Mouse (Mus musculus) embryonic facial prominence, embryonic 10.5 days (tissue): Measurements from ENCODE around the gene Zfp467. TPM values are rescaled to one million over a fixed set of nuclear protein-coding genes. Genes with fewer than 3 reads are reported as not detected.
A peak's percentile ranks its signal among the peaks of the same experiment; 100 is the strongest.

Experiments
- DNase-seq: peaks from one replicate; pipeline ENCODE4 v3.0.0-alpha.2; 2017; ENCODE audit warnings: low spot score
- H3K27ac ChIP-seq: fragments of 300-500 bp; sonication (generic); replicated peaks from 2 replicates; pipeline ENCODE4 v1.5.1; 2016; ENCODE audit warnings: mild to moderate bottlenecking
- H3K27me3 ChIP-seq: fragments of 300-500 bp; sonication (generic); replicated peaks from 2 replicates; pipeline ENCODE4 v1.6.1; 2016; ENCODE audit warnings: low read depth, mild to moderate bottlenecking; ENCODE audit not compliant: poor library complexity, severe bottlenecking
- H3K36me3 ChIP-seq: fragments of 300-500 bp; sonication (generic); replicated peaks from 2 replicates; pipeline ENCODE4 v1.6.1; 2016; ENCODE audit warnings: mild to moderate bottlenecking, moderate library complexity
- H3K4me1 ChIP-seq: fragments of 300-500 bp; sonication (generic); 2 replicates; pipeline ENCODE4 v1.6.1; 2016
- H3K4me3 ChIP-seq: fragments of 300-500 bp; sonication (generic); 2 replicates; pipeline ENCODE4 v1.5.1; 2016; ENCODE audit warnings: mild to moderate bottlenecking, moderate library complexity
- H3K9me3 ChIP-seq: fragments of 300-500 bp; sonication (generic); 2 replicates; pipeline ENCODE4 v1.6.1; 2016; ENCODE audit warnings: mild to moderate bottlenecking
- WGBS: fragments of 180-500 bp; shearing (Covaris S2); methylation state at CpG from one replicate; pipeline ENCODE4 v1.1.7; 2016; 5-methylcytosine and 5-hydroxymethylcytosine counted together
- polyA plus RNA-seq: library from polyadenylated mRNA; unstranded; fragments of >200 nt; fragmentation: Nextera tagmentation; extraction: Ambion mirVana; gene quantifications from 2 replicates; pipeline ENCODE4 v1.2.1, GENCODE M21; 2016

Gene Zfp467
- polyA plus RNA-seq, 1 experiment from 2014 or later: 16.8 TPM

DNA sequence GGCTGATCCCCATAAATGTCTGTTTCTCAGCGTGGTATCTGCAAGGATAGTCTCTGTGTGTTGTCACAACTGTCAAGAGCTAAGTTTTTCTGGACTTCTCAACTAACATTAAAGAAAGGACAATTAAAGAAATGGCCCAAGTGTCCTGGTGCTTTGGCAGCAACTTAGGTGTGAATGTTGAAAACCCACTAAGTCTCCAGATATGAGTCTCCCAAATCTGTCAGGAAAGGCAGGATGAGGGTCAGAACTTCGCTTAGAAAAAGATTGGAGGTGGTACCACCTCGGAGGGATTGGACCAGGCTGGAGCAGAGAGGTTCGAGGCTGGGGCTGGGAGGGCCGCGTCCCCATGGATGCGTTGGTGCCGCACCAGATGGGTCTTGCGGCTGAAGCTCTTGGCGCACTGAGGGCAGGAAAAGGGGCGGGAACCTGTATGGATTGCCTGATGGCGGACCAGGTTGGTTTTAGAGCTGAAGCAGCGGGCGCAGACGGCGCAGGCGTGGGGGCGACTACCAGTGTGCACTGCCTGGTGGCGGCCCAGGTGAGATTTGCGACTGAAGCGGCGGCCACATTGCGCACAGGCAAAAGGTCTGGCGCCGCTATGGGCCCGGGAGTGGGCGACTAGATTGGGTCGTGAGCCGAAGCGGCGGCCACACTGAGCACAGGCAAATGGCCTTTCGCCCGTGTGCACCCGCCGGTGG is 7.8 kb downstream of the Zfp467 start:
- 22% methylated on average over 35 of the region's 35 CpGs for WGBS
- Histone ChIP-seq H3K36me3 (peaks cover 58% of the 10 kb centered on the region), H3K27me3 (peaks cover 56% of the 10 kb centered on the region), H3K9me3 (no peaks in the 10 kb centered on the region; the same call in 1 of the 2 replicates), H3K4me1 (peaks cover 58% of the 10 kb centered on the region), H3K27ac (peak overlapping the region; percentile 46; the same call in 1 of the 2 replicates), H3K4me3 (peak overlapping the region; percentile 46)
- DNase-seq: peak; percentile 43

- Histone ChIP-seq H3K4me3 (no peak overlapping the region), H3K27me3 (peaks cover 52% of the 10 kb centered on the region), H3K27ac (no peak overlapping the region), H3K9me3 (no peaks in the 10 kb centered on the region), H3K36me3 (peaks cover 40% of the 10 kb centered on the region), H3K4me1 (peaks cover 52% of the 10 kb centered on the region)
- no peak for DNase-seq
- WGBS: 86% methylated on average over 5 of the region's 5 CpGs
Measured at GRCm38 (mm10) chr6:48435706-48436349, 9.8 kb downstream of the Zfp467 start.

- H3K4me3 ChIP-seq: no peak overlapping the region
- peaks cover 45% of the 10 kb centered on the region for H3K4me1 ChIP-seq
- H3K36me3 ChIP-seq: peaks cover 36% of the 10 kb centered on the region
- DNase-seq: no peak
- 61% methylated on average over 5 of the region's 5 CpGs for WGBS
- no peak overlapping the region for H3K27ac ChIP-seq
- H3K9me3 ChIP-seq: no peaks in the 10 kb centered on the region
- peaks cover 46% of the 10 kb centered on the region for H3K27me3 ChIP-seq
Measured at GRCm38 (mm10) chr6:48435111-48435510, 10.5 kb downstream of the Zfp467 start.

DNA sequence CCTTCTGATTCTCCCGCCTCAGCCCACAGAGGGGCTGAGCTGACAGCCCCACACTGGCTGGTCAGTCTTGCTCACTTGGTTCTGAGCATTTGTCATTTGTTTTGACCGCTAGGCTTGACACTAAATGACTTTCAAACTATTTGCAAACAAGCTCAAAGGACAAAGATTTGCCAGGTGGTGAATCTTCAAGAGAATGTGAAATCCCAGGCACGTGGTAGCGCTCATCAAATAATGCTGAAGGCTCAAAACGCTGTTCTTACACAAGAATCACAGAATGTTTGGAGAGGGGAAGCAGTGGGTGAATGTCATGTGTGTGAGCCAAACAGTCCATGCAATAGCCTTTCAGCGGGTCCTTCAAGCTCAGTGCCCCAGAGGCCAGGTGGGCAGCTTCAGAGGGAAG is 11.0 kb downstream of the Zfp467 start:
- Histone ChIP-seq H3K4me3 (no peak overlapping the region), H3K27me3 (peaks cover 42% of the 10 kb centered on the region), H3K4me1 (peaks cover 41% of the 10 kb centered on the region), H3K9me3 (no peaks in the 10 kb centered on the region), H3K36me3 (peaks cover 32% of the 10 kb centered on the region), H3K27ac (no peak overlapping the region)
- WGBS: 67% methylated on average over 6 of the region's 6 CpGs
- DNase-seq: no peak

GRCm38 (mm10) chr6:48432893-48433816 is 12.5 kb downstream of the Zfp467 start:
- H3K9me3 ChIP-seq: no peaks in the 10 kb centered on the region
- H3K27me3 ChIP-seq: peaks cover 27% of the 10 kb centered on the region
- H3K4me1 ChIP-seq: peaks cover 26% of the 10 kb centered on the region
- peaks cover 17% of the 10 kb centered on the region for H3K36me3 ChIP-seq
- DNase-seq: peak; percentile 30
- H3K27ac ChIP-seq: no peak overlapping the region
- H3K4me3 ChIP-seq: no peak overlapping the region
- WGBS: 66% methylated on average over 12 of the region's 12 CpGs

DNA sequence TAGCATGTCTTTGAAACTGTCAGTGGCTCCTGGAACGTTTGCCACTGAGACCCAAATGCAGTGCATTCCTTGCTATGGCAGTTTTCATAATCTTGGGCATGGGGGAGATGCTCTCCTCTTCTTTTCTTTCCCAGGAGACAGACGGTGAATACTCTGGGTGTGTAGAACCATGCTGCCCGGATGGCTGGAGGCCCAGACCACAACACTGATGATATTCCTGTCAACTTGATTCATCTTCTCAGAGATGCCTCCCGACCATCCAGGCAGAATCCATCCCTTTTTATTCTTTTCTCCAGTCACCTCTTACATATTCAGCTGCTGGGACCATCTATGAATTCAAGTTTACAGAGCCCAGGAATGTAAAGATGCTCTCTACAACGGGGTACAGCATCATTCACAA is 14.9 kb downstream of the Zfp467 start:
- 80% methylated on average over 5 of the region's 5 CpGs for WGBS
- no peaks in the 10 kb centered on the region for H3K36me3 ChIP-seq
- H3K27ac ChIP-seq: no peak overlapping the region
- H3K4me1 ChIP-seq: peaks cover 21% of the 10 kb centered on the region
- no peak overlapping the region for H3K4me3 ChIP-seq
- H3K9me3 ChIP-seq: no peaks in the 10 kb centered on the region
- H3K27me3 ChIP-seq: peaks cover 3% of the 10 kb centered on the region
- DNase-seq: no peak

GRCm38 (mm10) chr6:48428769-48429557 is 16.7 kb downstream of the Zfp467 start:
- Histone ChIP-seq H3K4me1 (peaks cover 14% of the 10 kb centered on the region), H3K9me3 (no peaks in the 10 kb centered on the region), H3K27me3 (no peaks in the 10 kb centered on the region), H3K27ac (no peak overlapping the region; the same call in 1 of the 2 replicates), H3K36me3 (no peaks in the 10 kb centered on the region), H3K4me3 (no peak overlapping the region)
- WGBS: 71% methylated on average over 4 of the region's 4 CpGs
- DNase-seq: no peak

- peaks cover 9% of the 10 kb centered on the region for H3K4me1 ChIP-seq
- no peak overlapping the region for H3K27ac ChIP-seq
- no peaks in the 10 kb centered on the region for H3K27me3 ChIP-seq
- DNase-seq: no peak
- 79% methylated on average over 5 of the region's 5 CpGs for WGBS
- no peaks in the 10 kb centered on the region for H3K9me3 ChIP-seq
- no peak overlapping the region for H3K4me3 ChIP-seq
- no peaks in the 10 kb centered on the region for H3K36me3 ChIP-seq
Measured at GRCm38 (mm10) chr6:48426956-48427355, 18.7 kb downstream of the Zfp467 start.

- DNase-seq: no peak
- 66% methylated on average over 5 of the region's 5 CpGs for WGBS
- no peaks in the 10 kb centered on the region for H3K9me3 ChIP-seq
Measured at GRCm38 (mm10) chr6:48424074-48424473, 21.6 kb downstream of the Zfp467 start.

GRCm38 (mm10) chr6:48423336-48423735 is 22.3 kb downstream of the Zfp467 start:
- Histone ChIP-seq H3K27me3 (no peaks in the 10 kb centered on the region), H3K27ac (no peak overlapping the region), H3K4me1 (peaks cover 20% of the 10 kb centered on the region), H3K9me3 (no peaks in the 10 kb centered on the region), H3K4me3 (no peak overlapping the region), H3K36me3 (peaks cover 6% of the 10 kb centered on the region; the same call in 1 of the 2 replicates)
- WGBS: 84% methylated on average over 3 of the region's 3 CpGs
- DNase-seq: no peak

More at GRCm38 (mm10) chr6:48424074-48424473, 21.6 kb downstream of the Zfp467 start:
- Histone ChIP-seq H3K4me3 (no peak overlapping the region), H3K36me3 (no peaks in the 10 kb centered on the region), H3K4me1 (peaks cover 20% of the 10 kb centered on the region), H3K27ac (no peak overlapping the region), H3K27me3 (no peaks in the 10 kb centered on the region)

GRCm38 (mm10) chr6:48420647-48421046 is 25.0 kb downstream of the Zfp467 start:
- peak overlapping the region; percentile 19; the same call in 1 of the 2 replicates for H3K27ac ChIP-seq
- H3K4me3 ChIP-seq: no peak overlapping the region
- H3K36me3 ChIP-seq: peaks cover 33% of the 10 kb centered on the region
- H3K9me3 ChIP-seq: no peaks in the 10 kb centered on the region
- no peaks in the 10 kb centered on the region for H3K27me3 ChIP-seq
- 21% methylated on average over 2 of the region's 2 CpGs for WGBS
- no peak for DNase-seq
- H3K4me1 ChIP-seq: peaks cover 20% of the 10 kb centered on the region

DNA sequence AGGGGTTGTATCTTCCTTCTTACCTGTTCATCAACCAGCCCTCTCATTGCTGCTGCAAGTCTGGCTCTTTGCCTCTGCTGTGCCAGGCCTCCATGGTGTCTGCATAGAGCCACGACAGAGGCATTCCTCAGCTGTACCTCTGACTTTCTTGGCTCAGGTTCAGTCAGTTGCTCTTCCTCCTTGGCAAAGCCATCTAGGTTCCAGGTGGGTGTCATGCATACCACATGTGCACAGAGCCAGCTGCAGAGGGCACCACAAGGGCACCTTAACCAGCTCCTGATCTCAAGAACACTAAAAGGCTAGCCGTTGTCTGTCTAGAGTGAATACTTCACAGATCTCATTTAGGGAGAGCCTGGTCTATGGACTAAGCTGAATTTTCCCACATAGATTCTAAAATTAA is 29.1 kb downstream of the Zfp467 start:
- DNase-seq: no peak
- peaks cover 11% of the 10 kb centered on the region for H3K4me1 ChIP-seq
- H3K9me3 ChIP-seq: no peaks in the 10 kb centered on the region
- 86% methylated on average over 2 of the region's 2 CpGs for WGBS
- H3K36me3 ChIP-seq: peaks cover 75% of the 10 kb centered on the region
- no peak overlapping the region for H3K27ac ChIP-seq
- no peaks in the 10 kb centered on the region for H3K27me3 ChIP-seq
- H3K4me3 ChIP-seq: no peak overlapping the region
